Mouse (Mus musculus) brain, embryonic 18.5 days (tissue): Measurements from ENCODE around the gene Snx21.
A peak's percentile ranks its signal among the peaks of the same experiment; 100 is the strongest.

ENCODE experiments used
- DNase-seq: peaks from one replicate; pipeline ENCODE4 v3.0.0-alpha.2; 2012; ENCODE audit warnings: low read depth, low spot score

Gene Snx21

GRCm38 (mm10) chr2:164828437-164828836, 42.8 kb downstream of the Snx21 start, which contains the start of gene Spata25:
TSS of gene Spata25 (minus strand) at chr2:164828537.
- no peak for DNase-seq

- DNase-seq: no peak
These were observed 43.5 kb downstream of the Snx21 start for GRCm38 (mm10) chr2:164829090-164829489.

GRCm38 (mm10) chr2:164831029-164831428, 45.4 kb downstream of the Snx21 start:
- no peak for DNase-seq

- DNase-seq: no peak
These were observed 46.6 kb downstream of the Snx21 start for GRCm38 (mm10) chr2:164832032-164832747.

- DNase-seq: peak; percentile 43
These were observed 47.2 kb downstream of the Snx21 start, which contains the start of gene Ctsa for GRCm38 (mm10) chr2:164832748-164833301. TSS of gene Ctsa (plus strand) at chr2:164832873.

GRCm38 (mm10) chr2:164833314-164833959, 47.8 kb downstream of the Snx21 start, which contains the start of gene Neurl2:
TSS of gene Neurl2 (minus strand) at chr2:164833456.
- peak; percentile 92 for DNase-seq

GRCm38 (mm10) chr2:164834531-164834930, 48.9 kb downstream of the Snx21 start:
- no peak for DNase-seq

- DNase-seq: no peak
These were observed 49.5 kb downstream of the Snx21 start for GRCm38 (mm10) chr2:164835164-164835563.
